Mouse (Mus musculus): ENCODE data around the gene Msi2.

Gene Msi2

GRCm38 (mm10) chr11:88587710-88588109, 130.6 kb downstream of the Msi2 start:
- DNase-seq, result no peak

GRCm38 (mm10) chr11:88585880-88586279, 132.4 kb downstream of the Msi2 start:
- DNase-seq, result no peak

- peak; percentile 49 to 73 for DNase-seq
Measured at GRCm38 (mm10) chr11:88585171-88585632, 133.1 kb downstream of the Msi2 start.

GRCm38 (mm10) chr11:88583866-88584265, 134.4 kb downstream of the Msi2 start:
- no peak for DNase-seq

- DNase-seq, result no peak
Measured at GRCm38 (mm10) chr11:88583259-88583833, 135.0 kb downstream of the Msi2 start.

GRCm38 (mm10) chr11:88582781-88583180, 135.5 kb downstream of the Msi2 start:
- DNase-seq, result no peak

DNA sequence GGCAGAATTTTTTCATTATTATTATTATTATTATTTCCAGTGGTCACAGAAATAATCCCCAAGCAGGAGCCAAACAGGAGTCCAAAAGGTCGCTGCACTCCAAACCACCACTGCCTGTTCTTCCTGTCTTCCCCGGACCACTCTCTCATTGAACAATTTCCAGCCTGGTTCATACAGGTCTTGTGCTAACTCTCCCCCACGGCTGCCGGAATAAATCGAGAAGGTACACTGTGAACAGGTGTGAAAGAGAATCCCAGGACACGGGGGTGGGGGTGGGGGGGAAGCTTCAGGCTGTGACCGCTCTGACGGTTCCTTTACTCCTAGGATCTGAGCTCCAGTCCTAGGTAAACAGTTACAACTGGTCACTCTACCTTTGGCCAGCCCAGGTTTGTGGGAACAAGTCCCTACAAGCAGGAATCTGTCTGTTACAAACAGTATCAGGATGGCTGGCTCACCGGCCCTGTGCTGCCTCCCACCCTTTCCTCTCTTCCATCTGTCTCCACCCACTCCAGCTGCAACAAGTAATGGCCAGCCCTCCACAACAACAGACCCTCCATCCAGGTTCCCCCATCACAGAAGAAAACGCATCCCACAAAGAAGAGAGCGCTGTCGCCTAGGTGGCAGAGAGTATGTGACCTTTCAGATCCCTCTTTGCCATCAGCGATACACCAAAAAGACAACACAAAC, 136.1 kb downstream of the Msi2 start:
- DNase-seq, result no peak

DNA sequence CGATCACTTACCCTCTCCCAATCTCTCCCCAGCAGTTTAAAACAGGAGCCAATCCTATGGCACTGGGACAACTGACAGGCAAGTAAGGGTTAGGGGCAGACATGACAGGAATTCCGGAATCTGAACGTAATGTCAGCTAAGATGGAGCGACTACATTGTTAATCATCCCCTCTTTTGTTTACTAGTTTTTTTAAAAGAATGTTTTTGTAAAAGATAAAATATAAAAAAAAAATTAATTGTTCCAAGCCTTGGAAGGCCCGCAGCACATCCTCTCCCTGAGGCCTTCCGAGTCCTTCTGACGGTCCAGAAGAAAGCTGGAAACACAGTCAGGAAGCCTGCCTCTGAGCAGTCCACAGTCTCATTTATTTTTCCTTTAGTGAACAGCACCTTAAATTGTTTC, 136.9 kb downstream of the Msi2 start:
- no peak for DNase-seq

- no peak for DNase-seq
Measured at GRCm38 (mm10) chr11:88578700-88579099, 139.6 kb downstream of the Msi2 start.

DNA sequence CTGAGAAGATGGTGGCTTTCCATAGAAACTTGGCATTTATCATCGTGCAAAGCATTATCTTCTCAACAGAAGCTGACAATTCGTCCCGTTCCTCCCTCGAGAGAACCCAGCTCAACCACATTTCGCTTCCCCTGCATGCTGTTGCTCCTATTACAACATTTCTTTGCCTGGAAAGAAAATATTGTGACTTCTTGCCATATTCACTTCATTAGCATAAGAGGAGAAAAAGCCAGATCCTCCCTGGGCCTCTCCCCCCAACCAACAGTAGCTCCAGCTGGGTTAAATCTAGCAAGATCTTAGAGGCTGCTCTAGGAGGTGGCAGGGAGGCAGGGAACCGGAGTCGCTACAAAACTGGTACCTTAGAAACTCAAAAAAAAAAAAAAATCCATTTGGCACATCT, 141.2 kb downstream of the Msi2 start:
- DNase-seq, result no peak

DNA sequence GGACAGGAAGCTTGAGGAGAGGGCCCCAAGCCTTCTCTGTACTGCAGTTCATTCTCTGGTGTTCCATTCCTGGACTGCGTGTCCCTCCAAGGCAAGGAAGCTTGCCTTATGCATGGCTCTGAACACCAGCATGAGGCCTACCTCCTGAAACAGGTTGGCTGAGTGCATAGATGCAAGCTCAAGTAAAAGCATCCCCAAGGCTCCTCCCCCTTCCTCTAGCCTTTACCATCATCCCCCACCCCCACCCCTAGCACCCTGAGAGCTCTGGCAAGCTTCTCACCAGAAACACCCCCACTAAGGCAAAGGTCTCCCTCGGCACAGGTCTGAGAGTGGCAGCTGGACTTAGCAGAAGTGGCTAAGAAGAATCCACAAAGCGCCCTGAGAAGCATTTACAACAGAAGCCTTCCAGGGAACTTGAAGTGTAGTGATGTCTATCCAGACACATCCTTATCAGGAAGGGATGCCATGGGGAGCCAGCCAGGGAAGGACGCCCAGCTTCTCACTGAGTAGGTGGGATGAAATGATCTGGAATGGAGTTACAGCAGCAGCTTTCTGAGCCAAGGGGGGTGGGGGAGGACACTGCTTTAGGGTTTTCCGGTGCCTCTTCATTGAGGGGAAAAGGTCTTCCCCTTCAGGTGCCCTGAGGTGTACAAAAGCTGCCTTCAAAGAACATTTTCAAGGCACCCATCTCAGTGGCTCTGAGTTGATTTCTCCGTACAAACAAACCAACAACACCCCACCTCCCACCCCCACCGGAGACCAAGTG, 141.9 kb downstream of the Msi2 start:
- DNase-seq, result peak in 1 of 2 experiments; percentile 44

DNA sequence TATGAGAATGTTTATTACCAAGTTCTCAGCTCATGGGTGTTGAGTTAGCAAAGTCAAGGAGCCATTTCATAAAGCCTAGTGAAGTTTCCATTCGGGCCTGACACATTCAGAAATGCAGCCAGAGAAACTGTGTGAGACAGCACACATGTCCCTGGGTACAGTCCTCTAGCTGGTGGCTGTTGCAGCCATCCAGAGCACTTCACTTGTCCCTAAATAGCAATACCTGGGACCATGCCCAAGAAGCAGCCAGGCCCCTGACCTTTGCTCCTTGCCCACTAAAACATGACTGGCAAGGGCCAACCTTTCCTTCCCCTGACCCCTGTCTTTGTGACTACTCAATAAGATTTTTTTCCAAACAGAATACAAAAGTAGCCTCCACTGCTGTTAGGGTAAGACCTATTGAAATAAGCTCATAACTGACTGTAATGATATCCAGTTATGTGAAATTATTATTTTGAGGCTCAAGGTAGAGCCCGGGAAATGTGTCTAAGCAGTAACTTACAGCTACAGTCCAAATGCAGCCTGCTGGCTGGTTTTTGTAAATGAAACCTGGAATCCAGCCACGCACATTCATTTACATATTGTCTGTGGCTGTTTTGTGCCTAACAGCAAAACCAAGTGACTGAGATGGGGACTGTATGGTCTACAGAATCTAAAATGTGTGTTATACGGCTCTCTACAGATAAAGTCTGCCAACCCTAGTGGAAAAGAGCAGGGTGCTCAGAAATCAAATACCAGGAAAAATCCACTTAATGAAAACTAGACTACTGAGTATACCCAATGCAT, 143.5 kb downstream of the Msi2 start:
- DNase-seq, result peak in 1 of 2 experiments; percentile 45

DNA sequence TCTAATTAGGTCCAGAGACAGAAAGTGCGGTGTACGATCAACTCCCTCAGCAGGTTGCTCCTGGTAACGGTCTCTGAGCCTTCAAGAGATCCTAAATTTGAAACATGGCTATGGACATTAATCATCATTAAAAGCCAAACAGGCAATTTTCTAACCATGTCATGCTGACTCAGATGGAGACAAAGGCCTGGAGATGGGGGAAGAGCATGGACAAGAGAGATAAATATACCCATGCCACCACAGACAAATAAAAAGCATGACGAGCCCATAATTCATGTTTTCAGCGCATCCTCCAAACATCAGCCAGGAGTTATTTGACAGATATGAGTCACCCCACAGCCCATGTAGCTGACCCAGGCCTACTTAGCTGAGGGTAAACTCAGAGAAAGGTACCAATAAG, 145.3 kb downstream of the Msi2 start:
- DNase-seq, result no peak

- DNase-seq, result no peak
Measured at GRCm38 (mm10) chr11:88572461-88572860, 145.9 kb downstream of the Msi2 start.

GRCm38 (mm10) chr11:88570715-88571202, 147.6 kb downstream of the Msi2 start:
- no peak for DNase-seq

DNA sequence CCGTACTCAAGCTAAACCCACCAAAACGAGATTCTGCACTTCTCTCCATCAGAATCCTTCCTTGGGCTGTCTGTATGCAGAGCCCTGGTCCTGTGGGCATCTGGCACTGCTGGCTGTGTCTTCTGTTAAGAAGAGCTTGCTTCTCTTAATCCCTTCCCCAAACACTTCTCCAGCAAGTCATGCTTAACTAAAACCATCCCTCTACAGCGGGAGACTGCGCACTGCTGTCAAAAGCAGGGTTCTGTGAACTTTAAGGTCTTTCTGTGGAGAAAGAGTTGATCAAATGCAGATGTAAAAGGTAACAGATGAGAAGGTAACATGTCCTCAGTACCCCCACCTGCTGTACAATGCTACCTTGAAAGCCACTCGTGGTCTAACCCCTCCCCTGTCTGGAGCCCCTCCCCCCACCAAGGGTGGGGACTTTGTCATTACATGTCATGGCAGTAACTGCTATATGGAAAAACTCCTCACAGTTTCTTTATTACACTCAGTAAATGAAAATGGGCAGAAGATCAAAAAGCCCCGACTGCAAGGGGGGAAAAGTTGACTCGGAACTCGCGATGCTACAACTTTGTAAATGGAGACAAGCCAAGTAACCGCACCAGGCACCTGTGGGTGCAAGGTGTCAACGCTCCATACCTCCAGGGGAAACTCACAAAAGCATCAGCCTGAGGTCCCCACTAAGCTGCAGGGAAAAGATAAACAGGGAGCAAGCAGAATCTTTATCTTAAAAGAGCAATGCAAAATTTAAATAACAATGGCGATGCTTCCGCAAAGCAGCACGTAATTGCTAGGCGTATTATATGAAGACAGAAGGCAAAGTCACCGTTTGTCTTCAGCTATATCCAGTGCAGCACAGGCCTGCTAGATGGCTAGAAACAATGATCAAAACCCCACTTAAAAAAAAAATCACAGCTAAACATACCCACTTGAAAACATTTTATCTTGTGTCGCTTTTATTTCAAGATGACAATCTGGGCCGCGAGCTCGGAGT, 151.4 kb downstream of the Msi2 start:
- DNase-seq, result no peak

DNA sequence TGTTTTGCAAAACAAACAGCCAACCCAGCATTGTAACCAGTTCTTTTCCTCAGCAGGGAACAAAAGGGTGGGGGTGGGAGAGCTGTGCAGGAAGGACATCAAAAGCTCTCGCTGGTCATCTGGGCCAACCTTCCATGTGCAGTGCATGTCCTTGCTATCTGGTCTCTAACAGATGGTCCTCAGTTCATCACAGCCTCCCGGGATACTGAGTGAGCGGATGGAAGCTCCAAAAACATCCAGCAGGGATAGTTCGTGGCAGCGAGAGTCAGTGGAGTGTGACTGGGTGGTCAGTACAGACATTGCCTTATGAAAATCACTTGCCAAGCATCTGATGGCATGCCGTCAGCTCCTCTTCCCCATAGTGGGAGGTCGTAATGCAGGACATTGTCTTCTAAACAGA, 153.5 kb downstream of the Msi2 start:
- DNase-seq, result peak in 1 of 2 experiments; percentile 58

GRCm38 (mm10) chr11:88564363-88564762, 153.9 kb downstream of the Msi2 start:
- peak; percentile 55 to 61 for DNase-seq

GRCm38 (mm10) chr11:88561191-88561590, 157.1 kb downstream of the Msi2 start:
- DNase-seq, result no peak

DNA sequence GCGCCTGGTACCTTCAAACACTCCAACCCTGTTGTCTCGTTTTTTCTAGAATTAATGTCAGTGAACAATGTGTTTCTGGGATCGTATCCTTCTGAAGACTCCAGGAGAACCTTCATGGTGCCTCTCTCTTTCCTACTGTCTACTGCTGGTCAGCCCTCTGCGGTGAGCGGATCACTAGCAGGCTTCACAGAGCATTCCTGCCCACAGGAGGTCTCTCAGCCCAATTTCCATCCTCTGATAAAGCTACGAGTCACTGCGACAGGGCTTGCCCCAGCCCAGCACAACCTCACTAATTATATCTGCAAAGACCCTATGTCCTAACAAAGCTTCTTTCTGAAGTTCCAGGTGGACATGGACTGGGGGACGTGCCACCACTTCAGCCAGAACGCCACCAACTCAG, 157.7 kb downstream of the Msi2 start:
- no peak for DNase-seq

- no peak for DNase-seq
Measured at GRCm38 (mm10) chr11:88559365-88559970, 158.8 kb downstream of the Msi2 start.
